Mouse (Mus musculus): ENCODE results near the gene 4930579F01Rik. TPM values are rescaled to one million over a fixed set of nuclear protein-coding genes. Genes with fewer than 3 reads are reported as not detected.
A peak's percentile ranks its signal among the peaks of the same experiment; 100 is the strongest.
"Not testable (repeated sequence)": the region's sequence is repeated elsewhere in the genome, so short reads cannot be mapped to it uniquely, and the experiment has no call there.

4930579F01Rik gene
- polyA plus RNA-seq, 1 experiment = not detected

GRCm38 (mm10) chr3:138144060-138144641 is 49.5 kb downstream of the 4930579F01Rik start:
- peak overlapping the region; percentile 93 for H3K27ac ChIP-seq (ENCODE audit: control insufficient read depth, insufficient read depth, low read length)
- DNase-seq = no peak

GRCm38 (mm10) chr3:138143315-138144059 is 50.1 kb downstream of the 4930579F01Rik start, which contains the start of gene Trmt10a:
TSS of gene Trmt10a (plus strand) at chr3:138143448.
- H3K27ac ChIP-seq (ENCODE audit: control insufficient read depth, insufficient read depth, low read length) = peak within 1 kb of the TSS; percentile 93
- WGBS = under 1% methylated on average over 70 of the region's 70 CpGs
- TF ChIP-seq POLR2A (IDR thresholded peaks at IDR 0.05; ENCODE audit: control insufficient read depth, extremely low read depth, insufficient read depth, low read length, poor library complexity) (peak; percentile 86), CTCF (IDR thresholded peaks at IDR 0.05; ENCODE audit: borderline replicate concordance, control insufficient read depth, extremely low read depth, insufficient read depth, low read length, poor library complexity) (peak; percentile 58; the same call in 1 of the 2 replicates)
- no peaks in the 10 kb centered on the region for H3K4me1 ChIP-seq (replicated peaks; ENCODE audit: control insufficient read depth, insufficient read depth, low read length)
- H3K4me3 ChIP-seq (ENCODE audit: control insufficient read depth, insufficient read depth, low read length) = peak within 1 kb of the TSS; percentile 85
- H3K27me3 ChIP-seq (ENCODE audit: control insufficient read depth, insufficient read depth, low read length) = no peaks in the 10 kb centered on the region
- DNase-seq = peak; percentile 96
- H3K36me3 ChIP-seq (ENCODE audit: control insufficient read depth, insufficient read depth, low read length) = no peaks in the 10 kb centered on the region

More at GRCm38 (mm10) chr3:138144060-138144641, 49.5 kb downstream of the 4930579F01Rik start:
- no peaks in the 10 kb centered on the region for H3K27me3 ChIP-seq (ENCODE audit: control insufficient read depth, insufficient read depth, low read length)
- TF ChIP-seq CTCF (IDR thresholded peaks at IDR 0.05; ENCODE audit: borderline replicate concordance, control insufficient read depth, extremely low read depth, insufficient read depth, low read length, poor library complexity) (no peak; the same call in 1 of the 2 replicates), POLR2A (IDR thresholded peaks at IDR 0.05; ENCODE audit: control insufficient read depth, extremely low read depth, insufficient read depth, low read length, poor library complexity) (no peak)
- WGBS = under 1% methylated on average over 18 of the region's 18 CpGs
- peak overlapping the region; percentile 85 for H3K4me3 ChIP-seq (ENCODE audit: control insufficient read depth, insufficient read depth, low read length)
- no peaks in the 10 kb centered on the region for H3K36me3 ChIP-seq (ENCODE audit: control insufficient read depth, insufficient read depth, low read length)
- no peaks in the 10 kb centered on the region for H3K4me1 ChIP-seq (replicated peaks; ENCODE audit: control insufficient read depth, insufficient read depth, low read length)

GRCm38 (mm10) chr3:138142733-138143314 is 50.8 kb downstream of the 4930579F01Rik start:
- no peaks in the 10 kb centered on the region for H3K4me1 ChIP-seq (replicated peaks; ENCODE audit: control insufficient read depth, insufficient read depth, low read length)
- no peaks in the 10 kb centered on the region for H3K27me3 ChIP-seq (ENCODE audit: control insufficient read depth, insufficient read depth, low read length)
- H3K36me3 ChIP-seq (ENCODE audit: control insufficient read depth, insufficient read depth, low read length) = no peaks in the 10 kb centered on the region
- 3% methylated on average over 12 of the region's 12 CpGs for WGBS
- no peak for DNase-seq
- H3K27ac ChIP-seq (ENCODE audit: control insufficient read depth, insufficient read depth, low read length) = peak overlapping the region; percentile 70; the same call in 1 of the 2 replicates
- peak overlapping the region; percentile 84 for H3K4me3 ChIP-seq (ENCODE audit: control insufficient read depth, insufficient read depth, low read length)
- TF ChIP-seq CTCF (IDR thresholded peaks at IDR 0.05; ENCODE audit: borderline replicate concordance, control insufficient read depth, extremely low read depth, insufficient read depth, low read length, poor library complexity) (no peak), POLR2A (IDR thresholded peaks at IDR 0.05; ENCODE audit: control insufficient read depth, extremely low read depth, insufficient read depth, low read length, poor library complexity) (no peak)

GRCm38 (mm10) chr3:138142052-138142732 is 51.4 kb downstream of the 4930579F01Rik start:
- DNase-seq = no peak
- Histone ChIP-seq H3K4me3 (ENCODE audit: control insufficient read depth, insufficient read depth, low read length) (no peak overlapping the region), H3K36me3 (ENCODE audit: control insufficient read depth, insufficient read depth, low read length) (no peaks in the 10 kb centered on the region), H3K27ac (ENCODE audit: control insufficient read depth, insufficient read depth, low read length) (no peak overlapping the region), H3K4me1 (replicated peaks; ENCODE audit: control insufficient read depth, insufficient read depth, low read length) (no peaks in the 10 kb centered on the region), H3K27me3 (ENCODE audit: control insufficient read depth, insufficient read depth, low read length) (no peaks in the 10 kb centered on the region)
- TF ChIP-seq POLR2A (IDR thresholded peaks at IDR 0.05; ENCODE audit: control insufficient read depth, extremely low read depth, insufficient read depth, low read length, poor library complexity) (no peak), CTCF (IDR thresholded peaks at IDR 0.05; ENCODE audit: borderline replicate concordance, control insufficient read depth, extremely low read depth, insufficient read depth, low read length, poor library complexity) (no peak)
- WGBS = 82% methylated on average over 4 of the region's 4 CpGs

GRCm38 (mm10) chr3:138139663-138140062 is 54.0 kb downstream of the 4930579F01Rik start:
- no peaks in the 10 kb centered on the region for H3K27me3 ChIP-seq (ENCODE audit: control insufficient read depth, insufficient read depth, low read length)
- no peak overlapping the region for H3K27ac ChIP-seq (ENCODE audit: control insufficient read depth, insufficient read depth, low read length)
- no peak for DNase-seq
- H3K36me3 ChIP-seq (ENCODE audit: control insufficient read depth, insufficient read depth, low read length) = no peaks in the 10 kb centered on the region
- H3K4me1 ChIP-seq (replicated peaks; ENCODE audit: control insufficient read depth, insufficient read depth, low read length) = no peaks in the 10 kb centered on the region
- no peak for TF ChIP-seq POLR2A (IDR thresholded peaks at IDR 0.05; ENCODE audit: control insufficient read depth, extremely low read depth, insufficient read depth, low read length, poor library complexity)
- no peak for TF ChIP-seq CTCF (IDR thresholded peaks at IDR 0.05; ENCODE audit: borderline replicate concordance, control insufficient read depth, extremely low read depth, insufficient read depth, low read length, poor library complexity)
- WGBS = 90% methylated on average over 6 of the region's 6 CpGs
- no peak overlapping the region for H3K4me3 ChIP-seq (ENCODE audit: control insufficient read depth, insufficient read depth, low read length)

- not testable (repeated sequence) for DNase-seq; H3K36me3 ChIP-seq (ENCODE audit: control insufficient read depth, insufficient read depth, low read length); H3K4me1 ChIP-seq (replicated peaks; ENCODE audit: control insufficient read depth, insufficient read depth, low read length); H3K27me3 ChIP-seq (ENCODE audit: control insufficient read depth, insufficient read depth, low read length); H3K4me3 ChIP-seq (ENCODE audit: control insufficient read depth, insufficient read depth, low read length); H3K27ac ChIP-seq (ENCODE audit: control insufficient read depth, insufficient read depth, low read length)
- 97% methylated on average over 13 of the region's 13 CpGs for WGBS
Measured at GRCm38 (mm10) chr3:138138146-138138545, 55.5 kb downstream of the 4930579F01Rik start.

Data from thymus, adult 2 months (tissue).